Mouse (Mus musculus) MEL (cell line): Measurements from ENCODE around the gene Il10ra.

ENCODE experiments used
- CTCF ChIP-seq, 3 experiments: IDR thresholded peaks in 2 of 3; conservative IDR thresholded peaks in 1 of 3; 2 replicates each; pipeline ENCODE4 v1.5.1; 2011 to 2012; ENCODE audit warnings: low read length in 3 of 3, low read depth in 2 of 3, mild to moderate bottlenecking in 2 of 3, improper control_type of control experiment in 1 of 3, inconsistent platforms in 1 of 3, mixed read lengths in 1 of 3, moderate library complexity in 1 of 3; ENCODE audit not compliant: control insufficient read depth in 1 of 3, insufficient read depth in 1 of 3, poor library complexity in 1 of 3, severe bottlenecking in 1 of 3
- EP300 ChIP-seq, 2 experiments: IDR thresholded peaks; 2 replicates each; pipeline ENCODE4 v1.6.1; 2011; ENCODE audit warnings: improper control_type of control experiment in 2 of 2, low read length in 2 of 2, low read depth in 1 of 2, mild to moderate bottlenecking in 1 of 2
- GATA1 ChIP-seq: IDR thresholded peaks from 2 replicates; pipeline ENCODE4 v1.6.1; 2011; ENCODE audit warnings: low read depth, low read length, improper control_type of control experiment
- HCFC1 ChIP-seq: IDR thresholded peaks from 2 replicates; pipeline ENCODE4 v1.6.1; 2012; ENCODE audit warnings: low read depth, mild to moderate bottlenecking, inconsistent platforms, low read length, improper control_type of control experiment, moderate library complexity
- MAFK ChIP-seq: IDR thresholded peaks from 2 replicates; pipeline ENCODE4 v1.6.1; 2011; ENCODE audit warnings: low read depth, mild to moderate bottlenecking, low read length, improper control_type of control experiment, borderline replicate concordance
- MAZ ChIP-seq: IDR thresholded peaks from 2 replicates; pipeline ENCODE4 v1.6.1; 2012; ENCODE audit warnings: low read depth, mild to moderate bottlenecking, inconsistent platforms, low read length, improper control_type of control experiment
- MXI1 ChIP-seq: IDR thresholded peaks from 2 replicates; pipeline ENCODE4 v1.6.1; 2011; ENCODE audit warnings: mild to moderate bottlenecking, low read depth, low read length, improper control_type of control experiment
- POLR2A ChIP-seq, 2 experiments: IDR thresholded peaks; 2 replicates each; pipeline ENCODE4 v1.6.1; 2011 to 2012; ENCODE audit warnings: low read length in 2 of 2, mild to moderate bottlenecking in 2 of 2, control low read depth in 1 of 2, improper control_type of control experiment in 1 of 2, low read depth in 1 of 2, moderate library complexity in 1 of 2; ENCODE audit not compliant: control insufficient read depth in 1 of 2, insufficient read depth in 1 of 2, poor library complexity in 1 of 2
- RCOR1 ChIP-seq: IDR thresholded peaks from 2 replicates; pipeline ENCODE4 v1.6.1; 2012; ENCODE audit warnings: low read depth, mild to moderate bottlenecking, inconsistent platforms, low read length, improper control_type of control experiment
- SIN3A ChIP-seq: IDR thresholded peaks from 2 replicates; pipeline ENCODE4 v1.6.1; 2012; ENCODE audit warnings: low read length, improper control_type of control experiment, inconsistent platforms
- TCF12 ChIP-seq: IDR thresholded peaks from 2 replicates; pipeline ENCODE4 v1.6.1; 2014; ENCODE audit warnings: low read depth, mild to moderate bottlenecking, inconsistent platforms, low read length, improper control_type of control experiment, moderate library complexity

DNA sequence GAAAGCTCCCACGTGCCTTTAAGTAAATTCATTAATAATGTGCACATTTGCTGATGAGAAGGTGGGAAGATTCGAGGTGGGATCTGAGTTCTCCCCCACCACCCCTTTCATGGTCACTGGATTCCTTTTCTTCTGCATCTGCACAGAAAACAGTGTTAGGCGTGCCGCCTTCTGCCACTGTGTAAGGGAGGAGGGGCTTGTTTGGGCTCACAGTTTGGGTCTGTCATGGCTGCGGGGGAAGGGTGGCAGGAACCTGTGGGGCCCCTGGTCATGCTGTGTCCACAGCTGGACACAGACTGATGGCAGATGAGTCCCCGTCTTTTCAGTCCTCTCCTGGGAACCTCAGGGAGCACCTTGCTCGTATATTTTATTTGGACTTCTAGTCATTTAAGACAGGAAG, 32.2 kb downstream of the Il10ra start:
- TF ChIP-seq HCFC1 = no peak
- no peak for TF ChIP-seq GATA1
- no peak for TF ChIP-seq CTCF (IDR thresholded peaks at IDR 0.05 in 2 of 3, conservative IDR thresholded peaks at IDR 0.05 in 1 of 3; ENCODE audit: control insufficient read depth in 1 of 3, insufficient read depth in 1 of 3, low read depth in 2 of 3, low read length in 3 of 3, poor library complexity in 1 of 3, severe bottlenecking in 1 of 3)
- TF ChIP-seq SIN3A = no peak
- no peak for TF ChIP-seq MAFK
- no peak for TF ChIP-seq MAZ
- no peak for TF ChIP-seq MXI1
- TF ChIP-seq TCF12 = no peak
- no peak for TF ChIP-seq RCOR1
- no peak for TF ChIP-seq EP300 (IDR thresholded peaks at IDR 0.05; ENCODE audit: low read depth in 1 of 2, low read length in 2 of 2)
- TF ChIP-seq POLR2A (IDR thresholded peaks at IDR 0.05; ENCODE audit: control insufficient read depth in 1 of 2, insufficient read depth in 1 of 2, low read depth in 1 of 2, low read length in 2 of 2, poor library complexity in 1 of 2) = no peak
